Mouse (Mus musculus) bone marrow, adult 2 months (tissue): ENCODE measurements around the gene Cadm3.

Experiments
- CTCF ChIP-seq: fragments of 200-500 bp; IDR thresholded peaks from 2 replicates; pipeline ENCODE4 v1.5.1; 2011; ENCODE audit warnings: low read length, control low read depth; ENCODE audit not compliant: control insufficient read depth, insufficient read depth
- POLR2A ChIP-seq: fragments of 200-500 bp; IDR thresholded peaks from 2 replicates; pipeline ENCODE4 v1.6.1; 2011; ENCODE audit warnings: low read depth, mild to moderate bottlenecking, control low read depth, low read length, borderline replicate concordance; ENCODE audit not compliant: control insufficient read depth

DNA sequence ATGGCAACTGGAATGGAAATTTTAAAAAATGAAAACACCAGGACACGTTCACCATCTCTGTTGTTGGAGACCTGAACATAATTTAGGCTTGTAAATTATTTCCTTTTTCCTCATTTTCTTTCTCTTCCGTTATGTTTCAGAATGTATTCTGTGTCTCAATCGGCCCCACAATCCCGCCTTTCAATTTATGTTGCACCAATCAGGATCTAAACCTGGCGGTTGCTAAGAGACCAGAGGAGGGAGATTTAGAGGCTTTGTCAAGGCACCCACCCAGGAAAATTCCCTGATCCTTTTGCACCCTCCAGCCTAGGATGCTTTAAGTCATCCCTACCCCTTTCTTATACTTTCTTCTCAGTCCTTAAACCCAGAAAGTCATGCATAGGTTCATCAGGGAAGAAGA is 37.8 kb downstream of the Cadm3 start:
- TF ChIP-seq CTCF (no peak), POLR2A (no peak)
